Mouse (Mus musculus): ENCODE results near the gene Lrch1. TPM values are rescaled to one million over a fixed set of nuclear protein-coding genes. Genes with fewer than 3 reads are reported as not detected.

The Lrch1 gene
- polyA plus RNA-seq, 1 experiment from 2014 or later: 12.5 TPM

- H3K27me3 ChIP-seq (ENCODE audit: control insufficient read depth, insufficient read depth, low read length): no peaks in the 10 kb centered on the region
- 71% methylated on average over 8 of the region's 8 CpGs for whole genome bisulfite sequencing
- no peak overlapping the region; the same call in 1 of the 2 replicates for H3K4me2 ChIP-seq (ENCODE audit: low read depth, low read length)
- H3K9ac ChIP-seq (ENCODE audit: low read length): no peak overlapping the region
- H3K4me3 ChIP-seq (ENCODE audit: low read length): no peak overlapping the region
- H3K9me3 ChIP-seq (replicated peaks; ENCODE audit: control insufficient read depth, low read length): no peaks in the 10 kb centered on the region
- H3K27ac ChIP-seq (ENCODE audit: low read length): no peak overlapping the region
- no peak for ATAC-seq (replicated peaks; ENCODE audit: extremely low read depth, insufficient read depth, low FRiP score)
- peaks cover 19% of the 10 kb centered on the region for H3K36me3 ChIP-seq (ENCODE audit: control insufficient read depth, insufficient read depth)
- H3K4me1 ChIP-seq (ENCODE audit: control insufficient read depth, insufficient read depth, low read length): peaks cover 2% of the 10 kb centered on the region
These were observed 158.9 kb downstream of the Lrch1 start for GRCm38 (mm10) chr14:74788766-74789165.

- peaks cover 2% of the 10 kb centered on the region for H3K4me1 ChIP-seq (ENCODE audit: control insufficient read depth, insufficient read depth, low read length)
- no peak overlapping the region for H3K9ac ChIP-seq (ENCODE audit: low read length)
- H3K27ac ChIP-seq (ENCODE audit: low read length): no peak overlapping the region
- ATAC-seq (replicated peaks; ENCODE audit: extremely low read depth, insufficient read depth, low FRiP score): no peak
- WGBS: 84% methylated on average over 3 of the region's 3 CpGs
- no peaks in the 10 kb centered on the region for H3K27me3 ChIP-seq (ENCODE audit: control insufficient read depth, insufficient read depth, low read length)
- H3K36me3 ChIP-seq (ENCODE audit: control insufficient read depth, insufficient read depth): peaks cover 22% of the 10 kb centered on the region
- no peaks in the 10 kb centered on the region for H3K9me3 ChIP-seq (replicated peaks; ENCODE audit: control insufficient read depth, low read length)
- no peak overlapping the region for H3K4me2 ChIP-seq (ENCODE audit: low read depth, low read length)
- H3K4me3 ChIP-seq (ENCODE audit: low read length): no peak overlapping the region
These were observed 160.0 kb downstream of the Lrch1 start for GRCm38 (mm10) chr14:74787717-74788116.

DNA sequence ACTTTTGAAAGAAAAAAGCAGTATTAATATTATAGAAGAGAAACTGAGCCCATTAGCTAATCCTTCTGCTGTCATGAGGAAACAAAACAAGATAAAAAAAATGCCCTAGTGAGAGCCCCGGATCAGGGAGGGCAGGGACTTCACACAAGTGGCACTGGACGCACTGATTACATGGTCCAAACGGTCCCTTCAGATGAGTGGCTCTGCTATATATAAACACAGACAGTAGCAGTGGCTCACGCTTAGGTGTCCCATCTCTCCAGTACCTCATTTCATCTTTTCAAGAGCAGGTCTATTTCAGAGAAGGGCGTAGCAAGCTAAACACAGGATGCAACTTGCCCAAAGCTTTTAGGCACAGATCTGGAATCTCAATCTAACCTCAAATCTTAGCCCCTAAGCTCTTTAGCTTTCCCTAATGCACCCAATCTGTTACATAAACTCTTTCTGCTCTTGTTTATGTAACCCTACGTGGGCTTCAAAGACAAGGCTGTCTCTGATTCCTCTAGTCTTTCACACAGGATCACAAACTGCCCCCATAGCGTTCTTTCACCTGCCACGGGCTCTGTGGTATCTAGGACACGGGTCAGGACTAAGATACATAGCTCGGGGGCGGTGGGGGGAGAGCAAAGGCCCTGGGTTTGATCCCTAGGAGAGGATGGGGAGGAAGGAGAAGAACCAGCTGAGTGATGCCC is 163.3 kb downstream of the Lrch1 start:
- ATAC-seq (replicated peaks; ENCODE audit: extremely low read depth, insufficient read depth, low FRiP score): peak; percentile 60
- H3K36me3 ChIP-seq (ENCODE audit: control insufficient read depth, insufficient read depth): peaks cover 22% of the 10 kb centered on the region
- WGBS: 64% methylated on average over 11 of the region's 11 CpGs
- H3K9ac ChIP-seq (ENCODE audit: low read length): no peak overlapping the region
- no peaks in the 10 kb centered on the region for H3K9me3 ChIP-seq (replicated peaks; ENCODE audit: control insufficient read depth, low read length)
- no peaks in the 10 kb centered on the region; the same call in 1 of the 2 replicates for H3K4me1 ChIP-seq (ENCODE audit: control insufficient read depth, insufficient read depth, low read length)
- H3K4me3 ChIP-seq (ENCODE audit: low read length): no peak overlapping the region
- no peaks in the 10 kb centered on the region for H3K27me3 ChIP-seq (ENCODE audit: control insufficient read depth, insufficient read depth, low read length)
- H3K4me2 ChIP-seq (ENCODE audit: low read depth, low read length): no peak overlapping the region
- H3K27ac ChIP-seq (ENCODE audit: low read length): 0 out of 2 replicates have a peak overlapping the region, but pooled peaks have one; percentile 4

- ATAC-seq (replicated peaks; ENCODE audit: extremely low read depth, insufficient read depth, low FRiP score): no peak
- Histone ChIP-seq H3K27me3 (ENCODE audit: control insufficient read depth, insufficient read depth, low read length) (no peaks in the 10 kb centered on the region), H3K9me3 (replicated peaks; ENCODE audit: control insufficient read depth, low read length) (no peaks in the 10 kb centered on the region), H3K9ac (ENCODE audit: low read length) (no peak overlapping the region), H3K36me3 (ENCODE audit: control insufficient read depth, insufficient read depth) (peaks cover 31% of the 10 kb centered on the region), H3K27ac (ENCODE audit: low read length) (no peak overlapping the region), H3K4me1 (ENCODE audit: control insufficient read depth, insufficient read depth, low read length) (no peaks in the 10 kb centered on the region), H3K4me2 (ENCODE audit: low read depth, low read length) (no peak overlapping the region), H3K4me3 (ENCODE audit: low read length) (no peak overlapping the region)
- WGBS: 85% methylated on average over 10 of the region's 10 CpGs
These were observed 173.5 kb downstream of the Lrch1 start for GRCm38 (mm10) chr14:74774046-74774619.

DNA sequence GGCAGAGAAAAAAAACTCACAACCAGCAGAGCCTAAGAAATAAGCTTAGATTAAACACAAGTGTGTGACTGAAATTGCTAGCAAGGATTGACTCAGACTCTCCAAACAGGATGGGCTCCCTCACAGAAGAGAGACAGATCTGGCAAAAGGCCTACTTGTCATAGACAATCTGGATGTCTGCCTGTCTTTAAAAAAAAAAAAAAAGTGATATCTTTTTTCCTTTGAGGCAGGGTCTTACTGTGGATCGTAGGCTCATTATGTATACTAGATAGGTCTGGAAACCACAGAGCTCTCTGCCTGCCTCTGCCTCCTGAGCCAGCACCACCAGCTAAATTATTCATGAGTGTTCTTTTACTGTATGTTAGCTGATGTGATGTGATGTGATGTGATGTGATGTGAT is 179.8 kb downstream of the Lrch1 start:
- Histone ChIP-seq H3K36me3 (ENCODE audit: control insufficient read depth, insufficient read depth) (peaks cover 32% of the 10 kb centered on the region), H3K27me3 (ENCODE audit: control insufficient read depth, insufficient read depth, low read length) (no peaks in the 10 kb centered on the region), H3K9me3 (replicated peaks; ENCODE audit: control insufficient read depth, low read length) (no peaks in the 10 kb centered on the region), H3K27ac (ENCODE audit: low read length) (no peak overlapping the region), H3K9ac (ENCODE audit: low read length) (no peak overlapping the region), H3K4me3 (ENCODE audit: low read length) (no peak overlapping the region), H3K4me1 (ENCODE audit: control insufficient read depth, insufficient read depth, low read length) (peaks cover 9% of the 10 kb centered on the region; the same call in 1 of the 2 replicates), H3K4me2 (ENCODE audit: low read depth, low read length) (no peak overlapping the region)
- ATAC-seq (replicated peaks; ENCODE audit: extremely low read depth, insufficient read depth, low FRiP score): no peak
- WGBS: 57% methylated on average over 1 of the region's 1 CpGs

DNA sequence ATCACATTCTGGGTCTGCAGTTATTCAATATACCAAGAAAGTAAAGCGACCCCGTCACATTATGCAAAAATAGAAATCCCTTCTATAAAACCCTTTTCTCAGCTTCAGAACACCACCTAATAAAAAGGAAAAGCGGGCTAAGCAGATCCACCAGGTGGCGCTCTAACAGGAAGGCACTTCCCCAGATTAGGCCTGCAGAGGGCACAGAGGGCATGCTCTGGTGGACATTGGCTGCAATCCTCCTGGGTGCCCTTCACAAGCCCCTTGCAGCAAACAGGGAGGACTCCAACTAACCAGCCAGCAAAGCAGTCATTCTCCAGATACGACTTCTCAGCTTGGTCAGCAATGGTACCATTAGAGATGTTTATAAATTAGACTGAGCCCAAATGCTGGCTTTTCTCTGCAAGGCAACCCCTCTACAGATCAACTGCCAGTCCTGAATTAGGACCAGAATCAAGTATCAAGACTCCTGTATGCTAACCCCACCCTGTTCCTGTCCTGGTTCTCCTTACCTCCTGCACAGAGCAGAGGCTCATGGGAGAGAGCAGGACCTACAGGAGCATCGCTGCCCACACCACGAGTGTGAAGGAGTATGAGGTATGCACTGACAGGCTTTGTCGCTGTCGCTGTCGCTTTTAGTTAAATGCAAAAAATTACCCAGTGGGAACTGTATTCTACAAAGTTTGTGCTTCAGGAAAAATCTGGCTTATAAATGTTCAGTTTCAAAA is 183.3 kb downstream of the Lrch1 start:
- Histone ChIP-seq H3K9ac (ENCODE audit: low read length) (no peak overlapping the region), H3K4me1 (ENCODE audit: control insufficient read depth, insufficient read depth, low read length) (peaks cover 9% of the 10 kb centered on the region; the same call in 1 of the 2 replicates), H3K36me3 (ENCODE audit: control insufficient read depth, insufficient read depth) (peaks cover 13% of the 10 kb centered on the region), H3K27ac (ENCODE audit: low read length) (peak overlapping the region; percentile 58), H3K4me2 (ENCODE audit: low read depth, low read length) (no peak overlapping the region), H3K4me3 (ENCODE audit: low read length) (no peak overlapping the region), H3K27me3 (ENCODE audit: control insufficient read depth, insufficient read depth, low read length) (no peaks in the 10 kb centered on the region), H3K9me3 (replicated peaks; ENCODE audit: control insufficient read depth, low read length) (no peaks in the 10 kb centered on the region)
- WGBS: 58% methylated on average over 10 of the region's 10 CpGs
- no peak for ATAC-seq (replicated peaks; ENCODE audit: extremely low read depth, insufficient read depth, low FRiP score)

GRCm38 (mm10) chr14:74736850-74737249 is 210.8 kb downstream of the Lrch1 start:
- Histone ChIP-seq H3K9ac (ENCODE audit: low read length) (no peak overlapping the region), H3K27ac (ENCODE audit: low read length) (no peak overlapping the region), H3K36me3 (ENCODE audit: control insufficient read depth, insufficient read depth) (peaks cover 39% of the 10 kb centered on the region), H3K4me2 (ENCODE audit: low read depth, low read length) (no peak overlapping the region), H3K27me3 (ENCODE audit: control insufficient read depth, insufficient read depth, low read length) (no peaks in the 10 kb centered on the region), H3K4me3 (ENCODE audit: low read length) (no peak overlapping the region), H3K9me3 (replicated peaks; ENCODE audit: control insufficient read depth, low read length) (no peaks in the 10 kb centered on the region), H3K4me1 (ENCODE audit: control insufficient read depth, insufficient read depth, low read length) (peaks cover 12% of the 10 kb centered on the region)
- ATAC-seq (replicated peaks; ENCODE audit: extremely low read depth, insufficient read depth, low FRiP score): no peak
- 98% methylated on average over 6 of the region's 6 CpGs for WGBS

DNA sequence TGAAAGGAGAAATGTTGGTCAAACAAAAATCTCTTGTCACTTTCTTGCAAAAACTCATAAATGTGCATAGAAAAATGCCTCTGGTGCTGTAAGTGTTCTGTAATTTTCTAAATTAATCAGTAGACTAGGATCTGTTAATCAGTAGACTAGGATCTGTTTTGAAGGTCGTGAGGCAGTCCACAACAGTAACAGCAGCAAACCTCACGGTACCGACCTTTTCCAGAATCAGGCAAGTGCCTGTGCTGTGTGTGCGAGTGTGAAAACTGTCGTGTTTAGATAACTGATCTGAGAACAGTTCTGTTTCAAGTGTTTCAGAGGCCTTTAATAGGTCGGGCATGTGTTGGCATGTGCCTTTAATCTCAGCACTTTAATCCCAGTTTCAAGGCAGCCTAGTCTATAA is 212.2 kb downstream of the Lrch1 start:
- H3K36me3 ChIP-seq (ENCODE audit: control insufficient read depth, insufficient read depth): peaks cover 29% of the 10 kb centered on the region
- H3K27me3 ChIP-seq (ENCODE audit: control insufficient read depth, insufficient read depth, low read length): no peaks in the 10 kb centered on the region
- no peak overlapping the region for H3K4me2 ChIP-seq (ENCODE audit: low read depth, low read length)
- WGBS: 48% methylated on average over 6 of the region's 6 CpGs
- H3K9me3 ChIP-seq (replicated peaks; ENCODE audit: control insufficient read depth, low read length): no peaks in the 10 kb centered on the region
- ATAC-seq (replicated peaks; ENCODE audit: extremely low read depth, insufficient read depth, low FRiP score): no peak
- H3K27ac ChIP-seq (ENCODE audit: low read length): no peak overlapping the region
- no peak overlapping the region for H3K9ac ChIP-seq (ENCODE audit: low read length)
- peaks cover 12% of the 10 kb centered on the region for H3K4me1 ChIP-seq (ENCODE audit: control insufficient read depth, insufficient read depth, low read length)
- no peak overlapping the region for H3K4me3 ChIP-seq (ENCODE audit: low read length)

GRCm38 (mm10) chr14:74733397-74733796 is 214.3 kb downstream of the Lrch1 start:
- no peak for ATAC-seq (replicated peaks; ENCODE audit: extremely low read depth, insufficient read depth, low FRiP score)
- H3K9me3 ChIP-seq (replicated peaks; ENCODE audit: control insufficient read depth, low read length): no peaks in the 10 kb centered on the region
- no peak overlapping the region; the same call in 1 of the 2 replicates for H3K9ac ChIP-seq (ENCODE audit: low read length)
- H3K4me2 ChIP-seq (ENCODE audit: low read depth, low read length): peak overlapping the region; percentile 84
- H3K36me3 ChIP-seq (ENCODE audit: control insufficient read depth, insufficient read depth): peaks cover 11% of the 10 kb centered on the region
- peaks cover 12% of the 10 kb centered on the region for H3K4me1 ChIP-seq (ENCODE audit: control insufficient read depth, insufficient read depth, low read length)
- H3K4me3 ChIP-seq (ENCODE audit: low read length): peak overlapping the region; percentile 79; the same call in 1 of the 2 replicates
- whole genome bisulfite sequencing: 69% methylated on average over 2 of the region's 2 CpGs
- H3K27me3 ChIP-seq (ENCODE audit: control insufficient read depth, insufficient read depth, low read length): no peaks in the 10 kb centered on the region
- H3K27ac ChIP-seq (ENCODE audit: low read length): no peak overlapping the region
